Mouse (Mus musculus) layer of hippocampus, adult 2 months (tissue): ENCODE results near the gene Arhgdia. TPM values are rescaled to one million over a fixed set of nuclear protein-coding genes. Genes with fewer than 3 reads are reported as not detected.

Experiments
- DNase-seq, 2 experiments: peaks; one replicate each; pipeline ENCODE4 v3.0.0; 2022; ENCODE audit warnings: low spot score in 2 of 2
- H3K27ac ChIP-seq: fragments of 200-600 bp; 2 replicates; pipeline ENCODE4 v1.8.1; 2022
- H3K4me3 ChIP-seq: fragments of 200-600 bp; 2 replicates; pipeline ENCODE4 v1.8.1; 2022; ENCODE audit warnings: mild to moderate bottlenecking
- CTCF ChIP-seq: fragments of 200-600 bp; conservative IDR thresholded peaks from 2 replicates; pipeline ENCODE4 v1.8.1; 2022; ENCODE audit warnings: antibody characterized with exemption, mild to moderate bottlenecking, moderate library complexity
- total RNA-seq, 2 experiments: library from RNA; stranded (reverse); gene quantifications; 2 replicates each; pipeline ENCODE4 v1.2.3; 2021

The Arhgdia gene
- total RNA-seq, 2 experiments from 2014 or later: 270 to 277 TPM

GRCm38 (mm10) chr11:120582268-120582981, 1.0 kb upstream of the Arhgdia start:
- peak; percentile 76 for TF ChIP-seq CTCF
- H3K27ac ChIP-seq: peak overlapping the region; percentile 97
- H3K4me3 ChIP-seq: peak overlapping the region; percentile 76
- DNase-seq: no peak

DNA sequence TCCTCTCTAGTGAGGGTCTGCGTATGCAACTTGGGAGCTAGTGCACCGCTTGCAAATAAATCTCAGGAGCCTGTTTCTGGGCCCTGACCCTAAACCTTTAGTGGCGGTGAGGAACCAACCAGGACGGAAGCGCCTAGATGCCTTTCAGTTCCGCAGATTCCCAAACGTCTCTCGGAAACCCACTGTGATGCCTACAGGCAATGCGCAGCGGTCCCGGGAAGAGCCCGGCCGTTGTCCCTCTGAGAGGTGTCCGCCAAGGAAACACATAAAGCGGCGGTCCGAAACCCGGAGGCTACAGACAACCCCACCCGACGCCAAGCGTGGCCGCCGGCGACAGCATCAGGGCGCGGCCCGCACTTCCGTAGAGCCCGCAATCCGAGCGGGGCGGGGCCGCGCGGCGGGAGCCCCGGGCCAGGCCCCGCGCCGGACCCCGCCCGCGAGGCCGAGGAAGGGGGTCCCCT, 523 bp downstream of the Arhgdia start:
- Histone ChIP-seq H3K4me3 (peak overlapping the region; percentile 76), H3K27ac (peak overlapping the region; percentile 97)
- DNase-seq: no peak
- no peak for TF ChIP-seq CTCF

GRCm38 (mm10) chr11:120580190-120580589, 1.2 kb downstream of the Arhgdia start:
- DNase-seq: no peak
- no peak for TF ChIP-seq CTCF
- peak overlapping the region; percentile 76 for H3K4me3 ChIP-seq
- H3K27ac ChIP-seq: peak overlapping the region; percentile 97

- peak overlapping the region; percentile 97 for H3K27ac ChIP-seq
- peak; percentile 70 to 79 for DNase-seq
- H3K4me3 ChIP-seq: peak overlapping the region; percentile 76
- TF ChIP-seq CTCF: peak; percentile 100
Measured at GRCm38 (mm10) chr11:120579316-120580107, 1.9 kb downstream of the Arhgdia start.

DNA sequence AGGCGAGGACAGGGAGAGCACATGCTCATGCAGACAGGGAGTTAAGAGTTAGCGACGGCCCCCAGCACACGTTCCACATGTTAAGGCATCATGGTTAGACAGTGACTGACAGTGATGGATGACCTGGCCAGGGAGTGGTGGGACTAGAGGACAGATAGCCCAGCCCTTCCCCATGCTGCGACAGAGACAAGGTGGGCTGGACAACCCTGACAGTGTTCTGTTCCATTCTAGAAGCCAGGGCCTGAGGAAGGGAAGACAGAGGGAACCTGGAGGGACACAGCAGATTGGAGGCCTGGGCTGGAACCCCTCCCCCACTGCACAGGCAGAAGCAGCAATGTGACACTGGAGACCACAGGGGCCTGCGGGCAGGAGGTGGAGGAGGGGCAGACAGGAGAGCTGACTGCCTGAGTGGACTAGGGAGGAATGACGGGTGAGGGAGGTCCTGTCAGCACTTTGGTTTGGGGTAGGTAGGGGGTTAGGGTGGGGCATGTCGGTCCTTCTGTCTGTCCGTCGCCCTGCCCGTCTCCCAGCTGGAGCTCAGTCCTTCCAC, 2.7 kb downstream of the Arhgdia start:
- Histone ChIP-seq H3K4me3 (no peak overlapping the region), H3K27ac (no peak overlapping the region)
- TF ChIP-seq CTCF: no peak

DNA sequence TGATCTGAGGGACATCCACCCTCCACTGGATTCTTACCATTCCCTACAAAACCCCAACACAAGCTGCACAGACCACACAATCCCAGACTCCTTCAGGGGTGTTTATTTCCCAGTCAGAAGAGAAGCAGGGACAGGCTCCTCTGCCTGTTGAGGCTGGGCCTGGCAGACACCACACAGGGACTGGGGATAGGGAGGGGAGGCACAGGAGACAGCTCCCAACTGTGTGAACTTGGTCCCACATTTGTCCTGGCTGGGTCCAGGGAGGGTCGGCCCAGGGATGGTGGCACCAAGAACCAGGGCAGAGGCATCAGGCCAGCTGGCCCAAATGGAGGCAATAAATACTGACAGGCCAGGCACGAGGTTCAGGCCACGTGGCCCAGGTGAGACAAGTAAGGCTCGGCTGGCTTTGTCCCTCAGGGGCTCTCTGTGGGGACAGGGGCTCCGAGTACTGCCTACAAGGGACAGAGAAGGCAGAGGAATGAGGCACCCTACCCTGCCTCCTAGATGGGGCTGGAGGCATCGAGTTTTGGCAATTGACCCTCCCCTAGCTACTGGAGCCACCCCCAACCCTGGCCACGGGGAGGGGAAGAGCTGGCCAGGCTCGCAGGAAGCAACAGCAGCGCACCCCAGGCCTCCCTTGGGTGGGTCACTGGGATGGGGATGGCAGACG, 3.3 kb downstream of the Arhgdia start:
- TF ChIP-seq CTCF: no peak
- H3K4me3 ChIP-seq: no peak overlapping the region
- no peak for DNase-seq

More for the DNA sequence above, 2.7 kb downstream of the Arhgdia start:
- no peak for DNase-seq

DNA sequence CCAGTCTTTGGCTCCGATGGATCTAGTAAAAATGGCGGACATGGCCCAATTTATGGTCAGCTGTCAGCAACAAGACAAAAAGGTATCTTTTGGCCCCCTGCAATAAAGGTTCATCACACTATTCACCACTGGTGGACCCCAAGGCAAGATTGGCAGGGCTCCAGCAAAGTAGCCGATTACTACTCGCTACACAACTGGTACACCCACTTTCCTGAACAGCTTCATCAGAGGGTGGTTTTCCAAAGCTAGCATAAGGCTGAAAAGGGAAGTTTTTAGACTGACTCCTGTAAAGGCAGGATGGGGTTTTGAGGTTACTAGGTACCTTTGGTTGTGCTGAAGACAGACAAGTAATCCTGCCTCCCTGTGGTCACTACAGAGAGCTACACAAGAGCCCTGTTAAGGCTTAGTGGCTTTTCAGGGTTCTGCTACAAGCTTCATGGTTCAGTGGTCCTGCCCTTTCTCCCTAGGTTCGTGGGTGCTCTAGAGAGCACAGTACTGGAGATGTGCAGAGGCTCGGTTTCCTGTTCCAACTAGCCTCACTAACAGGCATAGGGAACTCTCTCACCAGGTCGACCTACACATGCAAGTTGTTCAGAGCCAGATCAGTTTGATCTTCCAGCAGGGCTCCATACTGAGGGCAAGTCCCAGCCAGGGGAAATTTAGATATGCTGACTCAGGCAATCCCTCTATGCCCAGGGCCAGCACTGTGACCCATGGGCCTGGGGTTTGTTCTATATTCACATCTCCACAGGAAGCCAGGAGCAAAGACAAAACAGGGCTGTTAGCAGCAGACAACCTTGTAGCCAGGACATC, 4.0 kb downstream of the Arhgdia start:
- H3K4me3 ChIP-seq: no peak overlapping the region
- H3K27ac ChIP-seq: no peak overlapping the region
- TF ChIP-seq CTCF: peak; percentile 75
- no peak for DNase-seq

More for the DNA sequence above, 3.3 kb downstream of the Arhgdia start:
- no peak overlapping the region for H3K27ac ChIP-seq

DNA sequence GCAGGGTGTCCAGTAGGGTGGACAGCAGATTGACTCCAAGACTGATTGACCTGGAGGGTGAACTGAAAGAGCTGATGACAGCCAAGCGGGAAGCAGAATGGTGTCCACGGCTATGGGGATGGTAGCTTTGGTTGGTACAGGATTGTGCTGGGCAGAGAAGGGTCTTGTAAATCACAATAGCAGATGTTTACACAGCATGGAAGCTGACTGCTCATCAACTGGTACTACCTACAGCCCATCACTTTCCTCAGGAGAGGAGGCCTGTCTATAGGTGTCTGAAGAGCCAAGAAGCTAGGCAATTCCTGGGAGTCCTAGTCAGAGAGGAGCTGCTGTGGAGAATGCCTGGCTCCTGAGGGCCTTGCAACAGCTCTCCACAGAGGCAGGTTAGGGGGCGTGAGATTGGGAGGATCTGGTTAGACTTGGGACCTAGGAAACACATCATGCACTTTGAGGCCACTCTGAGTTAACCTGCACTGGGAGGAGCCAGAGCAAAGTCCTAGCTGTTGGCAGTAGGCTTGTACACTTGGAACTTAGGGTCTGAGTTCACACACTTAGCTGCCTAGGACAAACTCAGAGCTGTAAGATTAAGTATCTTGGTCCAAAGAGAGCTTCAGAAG, 5.0 kb downstream of the Arhgdia start:
- Histone ChIP-seq H3K27ac (no peak overlapping the region), H3K4me3 (no peak overlapping the region)
- no peak for TF ChIP-seq CTCF
- no peak for DNase-seq

DNA sequence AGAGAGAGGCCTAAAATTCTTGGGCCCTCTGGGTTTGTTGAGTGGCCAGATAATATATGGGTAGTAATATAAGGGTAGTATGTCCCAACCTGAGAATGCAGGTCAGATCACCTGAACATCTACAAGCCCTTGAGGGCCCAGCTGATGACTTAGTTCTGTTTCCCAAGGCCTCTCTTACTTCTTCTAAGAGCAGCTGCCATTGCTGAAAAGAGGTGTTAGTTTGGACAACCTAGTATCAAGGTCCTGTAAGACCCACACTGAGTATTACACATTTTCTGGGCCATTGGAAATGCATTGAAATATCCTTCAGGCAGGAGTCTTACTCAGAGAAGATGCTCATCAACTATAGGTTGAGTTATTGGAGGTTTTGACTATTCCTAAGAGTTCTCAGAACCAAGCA, 5.5 kb downstream of the Arhgdia start:
- no peak overlapping the region for H3K4me3 ChIP-seq
- TF ChIP-seq CTCF: no peak
- no peak for DNase-seq
- H3K27ac ChIP-seq: no peak overlapping the region

DNA sequence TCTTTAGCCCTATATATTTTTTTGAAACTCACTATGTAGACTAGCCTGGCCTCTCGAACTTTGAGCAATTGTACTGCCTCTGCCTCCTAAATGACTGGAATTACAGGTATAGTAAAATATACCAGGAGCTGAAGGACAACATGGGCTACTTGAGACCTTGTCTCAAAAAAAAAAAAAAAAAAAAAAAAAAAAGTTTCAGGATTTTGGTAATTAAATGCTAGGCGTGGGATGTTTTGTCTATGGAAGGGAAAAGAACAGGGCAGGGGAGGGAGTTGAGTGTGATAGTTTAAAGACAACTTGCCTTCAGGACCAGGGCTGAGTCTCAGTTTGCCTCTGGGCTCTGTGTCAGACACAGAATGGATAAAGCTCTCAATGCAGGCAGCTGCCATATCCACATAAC, 6.4 kb downstream of the Arhgdia start:
- no peak overlapping the region for H3K27ac ChIP-seq
- H3K4me3 ChIP-seq: no peak overlapping the region
- no peak for TF ChIP-seq CTCF
- DNase-seq: no peak

- no peak for TF ChIP-seq CTCF
- H3K27ac ChIP-seq: no peak overlapping the region; the same call in 1 of the 2 replicates
- DNase-seq: no peak
- H3K4me3 ChIP-seq: peak overlapping the region; percentile 97
Measured at GRCm38 (mm10) chr11:120574278-120574600, 7.2 kb downstream of the Arhgdia start.
